Mouse (Mus musculus) midbrain, embryonic 12.5 days (tissue): ENCODE data around the gene Klf11. TPM values are rescaled to one million over a fixed set of nuclear protein-coding genes. Genes with fewer than 3 reads are reported as not detected.
"Not testable (repeated sequence)": the region's sequence is repeated elsewhere in the genome, so short reads cannot be mapped to it uniquely, and the experiment has no call there.

Source experiments
- ATAC-seq: fragments of 200-750 bp; cut with Nextera tagmentation; 2 replicates; pipeline ENCODE4 v1.8.0; 2017; ENCODE audit warnings: low read depth, moderate TSS enrichment, moderate library complexity; ENCODE audit not compliant: low FRiP score
- H3K27ac ChIP-seq: fragments of 300-500 bp; sonication (generic); replicated peaks from 2 replicates; pipeline ENCODE4 v1.5.1; 2016; ENCODE audit warnings: mild to moderate bottlenecking
- H3K27me3 ChIP-seq: fragments of 300-500 bp; sonication (generic); 2 replicates; pipeline ENCODE4 v1.6.1; 2016; ENCODE audit warnings: mild to moderate bottlenecking
- H3K36me3 ChIP-seq: fragments of 300-500 bp; sonication (generic); 2 replicates; pipeline ENCODE4 v1.6.1; 2016
- H3K4me1 ChIP-seq: fragments of 300-500 bp; sonication (generic); 2 replicates; pipeline ENCODE4 v1.6.1; 2016
- H3K4me2 ChIP-seq: fragments of 300-500 bp; sonication (generic); replicated peaks from 2 replicates; pipeline ENCODE4 v1.6.1; 2016; ENCODE audit warnings: mild to moderate bottlenecking, moderate library complexity
- H3K4me3 ChIP-seq: fragments of 300-500 bp; sonication (generic); 2 replicates; pipeline ENCODE4 v1.5.1; 2016; ENCODE audit warnings: mild to moderate bottlenecking
- H3K9ac ChIP-seq: fragments of 300-500 bp; sonication (generic); replicated peaks from 2 replicates; pipeline ENCODE4 v1.6.1; 2016; ENCODE audit warnings: mild to moderate bottlenecking, moderate library complexity
- H3K9me3 ChIP-seq: fragments of 300-500 bp; sonication (generic); 2 replicates; pipeline ENCODE4 v1.6.1; 2016; ENCODE audit warnings: mild to moderate bottlenecking
- WGBS: fragments of 180-500 bp; shearing (Covaris S2); methylation state at CpG from one replicate; pipeline ENCODE4 v1.1.7; 2016; 5-methylcytosine and 5-hydroxymethylcytosine counted together
- polyA plus RNA-seq: library from polyadenylated mRNA; unstranded; fragments of >200 nt; fragmentation: Nextera tagmentation; extraction: Ambion mirVana; gene quantifications from 2 replicates; pipeline ENCODE4 v1.2.1, GENCODE M21; 2016

The Klf11 gene
- polyA plus RNA-seq, 1 experiment from 2014 or later: 19.7 TPM

DNA sequence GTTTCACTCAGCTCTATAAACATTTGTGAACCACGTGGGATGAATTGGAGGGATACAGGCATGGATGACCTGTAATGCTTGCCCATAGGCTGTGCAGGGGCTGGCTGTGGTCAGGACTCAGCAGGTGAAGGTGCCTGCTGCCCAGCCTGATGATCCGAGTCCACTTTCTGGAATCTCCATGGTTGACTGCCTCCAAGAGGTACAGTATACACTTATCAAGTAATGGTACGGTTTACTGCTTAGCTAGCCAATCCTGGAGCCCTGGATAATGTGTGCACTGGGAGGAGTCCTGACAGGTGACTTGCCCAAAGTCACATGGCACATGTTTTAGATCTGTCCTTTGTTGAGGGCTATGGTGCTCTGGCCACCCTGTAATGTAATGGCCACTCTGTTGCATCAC is 39.3 kb downstream of the Klf11 start:
- no peak overlapping the region for H3K9ac ChIP-seq
- no peaks in the 10 kb centered on the region for H3K9me3 ChIP-seq
- ATAC-seq: no peak
- no peaks in the 10 kb centered on the region; the same call in 1 of the 2 replicates for H3K4me1 ChIP-seq
- H3K27me3 ChIP-seq: 0 out of 2 replicates have a peak, but pooled peaks cover under 1% of the 10 kb centered on the region
- H3K27ac ChIP-seq: no peak overlapping the region
- no peaks in the 10 kb centered on the region for H3K36me3 ChIP-seq
- H3K4me2 ChIP-seq: no peak overlapping the region
- WGBS: 88% methylated on average over 3 of the region's 3 CpGs
- no peak overlapping the region for H3K4me3 ChIP-seq

DNA sequence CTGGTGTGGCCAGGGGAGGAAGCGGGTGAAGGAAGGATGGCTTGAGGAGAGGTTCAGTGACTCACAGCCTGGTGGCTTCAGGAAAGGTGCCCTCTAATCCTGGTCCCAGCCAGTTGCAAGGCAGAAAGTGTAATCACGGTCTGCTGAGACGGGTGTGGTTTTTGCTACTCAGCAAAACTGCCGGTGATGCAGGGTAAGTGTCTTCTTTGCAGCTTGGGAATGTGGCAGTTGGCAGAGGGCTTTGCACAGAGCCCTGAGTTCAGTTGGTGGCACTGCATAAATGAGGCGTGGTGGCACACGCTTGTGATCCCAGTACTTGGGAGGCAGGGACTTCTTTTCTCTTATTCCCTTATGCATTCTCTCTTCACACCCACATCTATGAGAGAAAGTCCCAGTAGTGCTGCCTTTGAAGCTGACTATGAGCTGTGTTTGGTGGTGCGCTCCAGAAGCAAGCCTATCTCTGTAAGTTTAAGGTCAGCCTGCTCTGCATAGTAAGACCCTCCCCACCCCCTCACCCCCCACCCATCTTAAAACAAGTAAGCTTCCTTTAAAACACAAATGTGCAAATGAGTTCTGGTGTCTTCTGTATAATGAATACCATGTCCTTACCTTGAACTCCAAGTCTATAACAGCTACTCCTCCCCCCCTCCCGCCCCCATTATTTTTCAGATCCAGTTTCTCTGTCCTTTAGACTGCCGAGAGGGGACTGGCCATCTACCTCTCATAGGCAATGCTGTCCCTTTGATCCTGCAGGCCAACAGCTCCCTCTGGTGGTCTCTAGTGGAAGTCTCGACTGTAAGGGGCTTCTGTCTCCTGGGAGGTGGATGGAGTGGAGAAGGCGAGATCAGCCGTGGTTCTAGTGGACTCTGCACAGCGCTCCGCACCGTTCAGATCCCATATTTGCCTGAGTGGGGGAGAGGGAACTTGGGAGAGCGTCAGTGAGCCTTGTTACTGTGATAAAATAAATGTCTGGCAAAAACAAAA is 45.7 kb downstream of the Klf11 start:
- Histone ChIP-seq H3K9ac (no peak overlapping the region; the same call in 1 of the 2 replicates), H3K4me2 (peak overlapping the region; percentile 26; the same call in 1 of the 2 replicates), H3K4me3 (no peak overlapping the region), H3K27ac (no peak overlapping the region), H3K9me3 (no peaks in the 10 kb centered on the region), H3K27me3 (no peaks in the 10 kb centered on the region; the same call in 1 of the 2 replicates), H3K36me3 (no peaks in the 10 kb centered on the region), H3K4me1 (no peaks in the 10 kb centered on the region)
- 47% methylated on average over 16 of the region's 16 CpGs for WGBS
- ATAC-seq: peak; percentile 79

DNA sequence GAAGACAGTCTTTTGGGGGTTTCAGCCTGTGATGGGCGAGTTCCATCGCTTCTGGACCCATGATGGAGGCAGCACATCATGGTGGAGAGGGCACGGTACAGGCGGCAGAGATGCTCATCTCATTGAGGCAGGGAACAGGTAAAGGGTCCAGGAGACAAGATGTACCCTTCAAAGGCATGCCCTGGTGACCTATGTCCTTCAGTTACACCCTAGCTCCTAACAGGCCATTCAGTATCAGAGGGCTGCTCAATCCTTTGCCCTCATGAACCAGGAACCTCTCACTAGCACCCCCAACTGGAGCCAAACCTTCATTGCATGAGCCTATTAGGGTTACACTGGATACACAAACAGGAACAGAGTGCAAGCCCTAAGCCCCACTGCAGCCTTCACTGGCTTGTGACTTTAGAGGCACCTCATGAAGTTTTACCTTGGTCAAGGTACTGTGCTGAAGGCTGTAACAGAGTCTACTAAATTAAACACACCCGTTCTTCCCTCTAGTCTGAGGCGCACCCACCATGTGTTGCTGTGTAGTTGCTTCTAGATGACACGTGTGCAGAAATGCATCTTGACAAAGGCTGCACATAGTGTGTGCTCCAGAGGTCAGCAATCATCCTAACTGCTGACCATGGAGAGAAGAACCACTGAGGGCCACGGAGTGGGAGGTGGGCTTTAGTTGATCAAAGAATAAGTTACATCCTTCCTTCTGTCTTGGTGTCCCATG is 46.6 kb downstream of the Klf11 start:
- ATAC-seq: peak; percentile 56; the same call in 1 of the 2 replicates
- Histone ChIP-seq H3K4me3 (no peak overlapping the region), H3K4me1 (no peaks in the 10 kb centered on the region), H3K4me2 (peak overlapping the region; percentile 26; the same call in 1 of the 2 replicates), H3K9me3 (no peaks in the 10 kb centered on the region), H3K27ac (no peak overlapping the region), H3K36me3 (no peaks in the 10 kb centered on the region), H3K27me3 (no peaks in the 10 kb centered on the region; the same call in 1 of the 2 replicates), H3K9ac (no peak overlapping the region)
- WGBS: 56% methylated on average over 8 of the region's 8 CpGs

DNA sequence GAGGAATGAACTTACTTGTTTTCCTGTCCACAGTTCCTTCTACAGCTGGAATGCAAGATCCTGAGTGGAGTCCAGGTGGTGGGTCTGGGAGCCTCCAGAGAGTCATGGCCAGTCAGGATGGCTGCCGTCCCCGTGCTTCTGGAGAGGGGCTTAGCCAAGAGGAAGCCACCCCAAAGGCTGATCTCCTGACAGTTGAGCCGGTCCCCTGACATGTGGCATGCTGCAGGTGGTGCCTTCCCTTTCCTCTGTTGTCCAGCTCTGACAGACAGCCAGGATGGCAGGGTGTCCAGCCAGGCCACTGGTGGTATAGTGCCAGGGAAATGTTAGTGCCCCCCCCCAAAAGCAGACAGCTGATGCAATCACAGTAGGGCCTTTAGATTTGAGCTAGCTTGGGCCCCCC is 47.4 kb downstream of the Klf11 start:
- no peaks in the 10 kb centered on the region; the same call in 1 of the 2 replicates for H3K27me3 ChIP-seq
- H3K4me1 ChIP-seq: no peaks in the 10 kb centered on the region
- 66% methylated on average over 3 of the region's 3 CpGs for WGBS
- no peak for ATAC-seq
- no peaks in the 10 kb centered on the region for H3K36me3 ChIP-seq
- no peak overlapping the region for H3K4me3 ChIP-seq
- H3K9me3 ChIP-seq: no peaks in the 10 kb centered on the region
- H3K4me2 ChIP-seq: no peak overlapping the region
- H3K27ac ChIP-seq: no peak overlapping the region
- no peak overlapping the region for H3K9ac ChIP-seq

DNA sequence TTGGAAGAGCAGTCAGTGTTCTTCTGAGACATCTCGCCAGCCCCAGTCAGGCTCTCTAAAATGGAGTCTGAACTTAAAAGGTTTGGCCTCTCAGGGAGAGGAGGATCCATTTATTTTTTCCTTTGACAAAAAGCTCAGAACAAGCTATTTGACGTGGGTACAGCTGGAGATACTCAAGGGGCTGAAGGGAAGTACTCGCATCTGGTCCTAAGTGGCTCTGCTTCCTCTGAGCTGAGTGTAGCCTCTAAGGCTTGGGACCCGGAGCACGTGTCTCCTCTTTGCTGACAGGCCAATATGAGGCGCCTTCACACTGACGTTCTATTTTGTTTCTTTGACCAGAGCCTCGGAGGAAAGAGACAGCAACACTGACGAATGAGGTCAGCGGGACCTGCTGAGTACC is 48.5 kb downstream of the Klf11 start:
- no peak for ATAC-seq
- 80% methylated on average over 10 of the region's 10 CpGs for WGBS
- H3K4me1 ChIP-seq: no peaks in the 10 kb centered on the region
- no peak overlapping the region for H3K27ac ChIP-seq
- H3K36me3 ChIP-seq: no peaks in the 10 kb centered on the region
- H3K9me3 ChIP-seq: no peaks in the 10 kb centered on the region
- no peak overlapping the region for H3K4me3 ChIP-seq
- no peak overlapping the region for H3K9ac ChIP-seq
- no peak overlapping the region for H3K4me2 ChIP-seq
- no peaks in the 10 kb centered on the region; the same call in 1 of the 2 replicates for H3K27me3 ChIP-seq

DNA sequence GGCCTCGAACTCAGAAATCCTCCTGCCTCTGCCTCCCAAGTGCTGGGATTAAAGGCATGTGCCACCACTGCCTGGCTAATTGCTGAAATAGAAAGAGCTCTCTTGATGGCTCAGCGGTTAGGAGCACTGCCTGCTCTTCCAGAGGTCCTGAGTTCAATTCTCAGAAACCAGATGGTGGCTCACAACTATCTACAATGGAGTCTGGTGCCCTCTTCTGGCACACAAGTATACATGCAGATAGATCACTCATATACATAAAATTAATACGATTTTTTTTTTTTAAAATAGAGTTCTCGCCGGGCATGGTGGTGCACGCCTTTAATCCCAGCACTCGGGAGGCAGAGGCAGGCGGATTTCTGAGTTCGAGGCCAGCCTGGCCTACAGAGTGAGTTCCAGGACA is 50.5 kb downstream of the Klf11 start:
- not testable (repeated sequence) for H3K4me2 ChIP-seq, H3K4me3 ChIP-seq, H3K36me3 ChIP-seq, H3K27me3 ChIP-seq, H3K9me3 ChIP-seq, H3K9ac ChIP-seq, H3K27ac ChIP-seq, ATAC-seq, H3K4me1 ChIP-seq
- 89% methylated on average over 9 of the region's 9 CpGs for WGBS

DNA sequence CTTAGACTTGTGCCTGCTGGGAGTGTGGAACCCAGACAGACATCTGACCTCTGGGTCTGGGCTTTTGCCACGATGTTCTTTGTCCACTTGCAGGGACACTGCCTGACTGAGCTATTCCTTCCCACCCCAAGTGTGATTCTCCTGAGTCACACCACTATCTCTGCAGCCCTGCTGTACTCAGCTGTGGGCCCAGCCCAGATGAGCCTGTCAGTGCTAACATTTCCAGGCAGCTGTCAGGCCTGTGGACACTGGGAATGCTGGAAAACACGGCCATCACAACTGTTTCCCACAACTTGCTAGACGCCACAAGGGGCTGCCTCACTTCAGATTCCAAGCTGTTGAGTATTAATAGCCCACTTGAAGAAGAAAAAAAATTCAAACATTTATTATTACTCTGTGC is 51.9 kb downstream of the Klf11 start:
- H3K4me3 ChIP-seq: no peak overlapping the region
- no peaks in the 10 kb centered on the region for H3K9me3 ChIP-seq
- no peak overlapping the region for H3K9ac ChIP-seq
- no peaks in the 10 kb centered on the region; the same call in 1 of the 2 replicates for H3K27me3 ChIP-seq
- no peak for ATAC-seq
- H3K27ac ChIP-seq: no peak overlapping the region
- WGBS: 88% methylated on average over 3 of the region's 3 CpGs
- H3K36me3 ChIP-seq: no peaks in the 10 kb centered on the region
- no peak overlapping the region for H3K4me2 ChIP-seq
- peaks cover 20% of the 10 kb centered on the region for H3K4me1 ChIP-seq

DNA sequence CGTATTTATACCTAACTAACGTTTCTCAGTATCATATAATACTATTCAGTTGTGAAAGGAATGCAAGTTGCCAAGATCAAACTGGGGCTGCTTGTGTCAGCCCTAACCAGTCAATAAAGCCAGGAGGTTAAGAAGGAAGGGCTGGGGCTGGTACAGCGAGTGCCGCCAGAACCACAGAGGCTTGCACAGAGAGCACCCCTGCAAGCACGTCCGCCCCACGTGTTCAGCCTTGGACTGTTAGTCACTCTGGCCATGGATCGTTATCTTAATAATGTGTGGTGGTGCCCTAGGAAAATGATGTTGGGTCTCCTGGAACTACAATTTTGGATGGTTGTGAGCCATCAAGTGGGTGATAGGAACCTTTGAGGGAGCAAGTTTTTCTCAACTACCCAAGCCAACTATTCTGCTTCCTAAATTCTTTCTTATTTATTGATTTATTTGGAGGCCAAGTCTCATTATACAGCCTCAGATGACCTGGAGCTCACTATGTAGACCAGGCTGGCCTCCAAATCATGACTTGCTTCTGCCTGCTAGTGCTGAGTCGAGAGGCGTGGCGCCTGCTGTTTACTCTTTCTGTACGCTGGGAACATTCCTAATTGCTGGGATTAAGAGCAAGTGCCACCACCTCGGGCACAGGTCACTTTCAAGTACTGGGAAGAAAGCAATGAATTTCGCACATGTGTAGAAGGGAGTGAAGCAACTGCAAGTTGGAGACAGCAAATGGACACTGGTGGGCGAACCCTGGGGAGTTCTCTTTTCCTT is 54.6 kb downstream of the Klf11 start:
- Histone ChIP-seq H3K4me2 (no peak overlapping the region), H3K36me3 (peaks cover 3% of the 10 kb centered on the region; the same call in 1 of the 2 replicates), H3K9me3 (no peaks in the 10 kb centered on the region), H3K27ac (no peak overlapping the region), H3K4me1 (peaks cover 36% of the 10 kb centered on the region), H3K27me3 (no peaks in the 10 kb centered on the region; the same call in 1 of the 2 replicates), H3K4me3 (no peak overlapping the region), H3K9ac (no peak overlapping the region)
- 87% methylated on average over 15 of the region's 15 CpGs for WGBS
- no peak for ATAC-seq

DNA sequence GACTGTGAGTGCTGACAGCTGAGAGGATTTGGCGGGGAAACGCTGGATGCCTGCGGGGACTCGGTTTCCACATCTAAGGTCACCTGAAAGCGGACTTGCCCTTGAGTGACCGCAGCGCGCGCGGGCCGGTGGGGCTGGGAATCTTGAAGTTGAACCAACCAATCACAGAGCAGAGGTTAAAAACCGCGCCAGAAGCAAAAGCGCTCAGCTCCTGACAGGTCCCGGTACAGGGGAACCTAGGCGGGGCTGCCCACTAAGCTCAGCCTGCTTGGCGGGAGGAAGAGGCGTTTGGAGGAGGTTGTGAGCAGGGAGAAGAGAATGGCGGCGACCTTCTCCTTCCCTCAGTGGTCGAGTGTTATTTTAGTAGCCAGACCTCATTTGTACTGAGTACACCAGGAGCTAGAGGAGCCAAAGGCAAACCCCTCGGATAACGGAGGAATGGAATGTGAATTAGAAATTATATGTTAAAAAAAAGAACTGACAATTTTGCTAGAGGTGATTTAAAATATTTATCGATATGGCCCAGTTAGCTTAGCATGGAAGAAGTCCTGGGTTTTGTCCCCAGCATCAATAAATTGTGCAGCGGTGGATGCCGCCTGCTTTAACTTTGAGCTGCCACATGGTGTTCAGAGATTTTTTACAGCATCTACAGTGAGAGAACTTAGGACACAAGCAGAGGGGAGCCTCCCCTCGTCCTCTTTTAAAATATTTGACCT is 55.8 kb downstream of the Klf11 start:
- H3K9me3 ChIP-seq: no peaks in the 10 kb centered on the region
- H3K4me1 ChIP-seq: peaks cover 47% of the 10 kb centered on the region
- H3K9ac ChIP-seq: peak overlapping the region; percentile 85
- peak overlapping the region; percentile 70 for H3K4me2 ChIP-seq
- H3K4me3 ChIP-seq: peak overlapping the region; percentile 84
- peaks cover 14% of the 10 kb centered on the region; the same call in 1 of the 2 replicates for H3K36me3 ChIP-seq
- ATAC-seq: peak; percentile 45; the same call in 1 of the 2 replicates
- peak overlapping the region; percentile 8; the same call in 1 of the 2 replicates for H3K27ac ChIP-seq
- WGBS: under 1% methylated on average over 27 of the region's 27 CpGs
- H3K27me3 ChIP-seq: no peaks in the 10 kb centered on the region; the same call in 1 of the 2 replicates

DNA sequence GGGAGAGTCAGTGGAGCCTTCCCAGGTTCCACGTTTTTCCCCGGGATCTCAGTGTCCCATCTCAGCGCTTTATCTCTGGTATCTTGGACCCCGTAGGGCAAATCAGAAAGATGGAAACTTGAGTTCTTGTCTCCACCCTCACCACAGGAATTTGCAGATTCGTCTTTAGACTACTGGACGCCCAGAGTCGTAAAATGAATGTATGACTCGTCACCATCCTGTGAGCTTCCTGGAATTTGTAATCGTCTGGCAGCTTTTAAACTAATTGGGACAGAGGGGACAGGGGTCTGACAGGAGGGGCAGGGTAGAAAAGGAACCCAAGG is 56.4 kb downstream of the Klf11 start:
- Histone ChIP-seq H3K4me2 (peak overlapping the region; percentile 70), H3K36me3 (peaks cover 20% of the 10 kb centered on the region), H3K4me3 (peak overlapping the region; percentile 84), H3K9me3 (no peaks in the 10 kb centered on the region), H3K27me3 (no peaks in the 10 kb centered on the region; the same call in 1 of the 2 replicates), H3K27ac (peak overlapping the region; percentile 8; the same call in 1 of the 2 replicates), H3K4me1 (peaks cover 52% of the 10 kb centered on the region), H3K9ac (peak overlapping the region; percentile 85)
- peak; percentile 1; the same call in 1 of the 2 replicates for ATAC-seq
- under 1% methylated on average over 9 of the region's 9 CpGs for WGBS
